Mouse (Mus musculus) Patski (cell line): ENCODE measurements around the gene Dera. TPM values are rescaled to one million over a fixed set of nuclear protein-coding genes. Genes with fewer than 3 reads are reported as not detected.

Experiments used
- ATAC-seq: fragments of 100-300 bp; one replicate; pipeline ENCODE4 v1.8.0; 2021
- CTCF ChIA-PET: fragments of 350-600 bp; sonication (Branson Sonifier 250); formaldehyde crosslinking; loops from one replicate; lab custom pipeline; 2022; ENCODE audit warnings: inconsistent platforms; lab: Charles Lee
- POLR2A ChIA-PET: fragments of 350-600 bp; sonication (Branson Sonifier 250); formaldehyde crosslinking; loops from one replicate; lab custom pipeline; 2022; ENCODE audit warnings: antibody characterized with exemption, inconsistent platforms; lab: Charles Lee
- DNase-seq: peaks from one replicate; pipeline ENCODE4 v3.0.0-alpha.2; 2011; ENCODE audit warnings: low read depth, low spot score
- H3K27me3 ChIP-seq: fragments of 371-371 bp; one replicate; pipeline ENCODE4 v1.5.1; 2021
- CTCF ChIP-seq: fragments of 100-300 bp; IDR thresholded peaks from one replicate; pipeline ENCODE4 v1.5.1; 2021
- in situ Hi-C: fragments of 300-500 bp; cut with MboI; formaldehyde crosslinking; loops from 3 replicates; pipeline ENCODE4 v1.11.1; 2018; ENCODE audit warnings: low pct_unique_long_range_greater_than_20kb, mixed read lengths
- polyA plus RNA-seq: library from polyadenylated mRNA; unstranded; gene quantifications from one replicate; pipeline ENCODE4 v1.2.3, GENCODE M21; 2021

Dera gene
- polyA plus RNA-seq, 1 experiment from 2014 or later, result 17.5 TPM

GRCm38 (mm10) chr6:137886210-137886979, 132.0 kb downstream of the Dera start:
- in situ Hi-C loops, result no loop called here
- no peak for ATAC-seq
- DNase-seq, result no peak
- ChIA-PET CTCF (no interaction called here), POLR2A (no interaction called here)
- peaks cover 13% of the 10 kb centered on the region for H3K27me3 ChIP-seq
- TF ChIP-seq CTCF, result no peak

- in situ Hi-C loops, result no loop called here
- ATAC-seq (no peak), DNase-seq (no peak)
- CTCF ChIA-PET, result no interaction called here
- peaks cover 13% of the 10 kb centered on the region for H3K27me3 ChIP-seq
- TF ChIP-seq CTCF, result no peak
- POLR2A ChIA-PET, result no interaction called here
Observed at GRCm38 (mm10) chr6:137887258-137887657, 132.9 kb downstream of the Dera start.

DNA sequence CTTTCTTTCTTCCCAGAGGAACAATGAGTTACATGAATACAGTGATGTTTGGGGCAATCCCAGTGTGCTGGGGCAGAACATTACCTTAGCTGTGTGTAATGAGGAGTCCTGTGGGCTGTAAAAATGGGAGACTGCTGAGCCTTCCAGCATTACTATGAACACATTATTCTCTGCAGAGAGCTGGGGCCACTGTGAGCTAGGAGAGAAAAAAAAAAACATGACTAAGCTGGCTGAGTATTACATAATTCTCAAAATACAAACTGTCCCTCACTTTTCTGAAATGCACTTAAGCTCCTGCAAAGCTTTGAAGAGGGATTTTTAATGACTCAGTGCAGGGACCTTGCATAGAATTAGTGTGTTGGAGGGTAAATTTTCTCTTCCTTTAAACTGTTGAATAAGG, 143.3 kb downstream of the Dera start:
- in situ Hi-C loops, result no loop called here
- ChIA-PET CTCF (no interaction called here), POLR2A (no interaction called here)
- peaks cover 19% of the 10 kb centered on the region for H3K27me3 ChIP-seq
- TF ChIP-seq CTCF, result no peak
- DNase-seq (no peak), ATAC-seq (no peak)

DNA sequence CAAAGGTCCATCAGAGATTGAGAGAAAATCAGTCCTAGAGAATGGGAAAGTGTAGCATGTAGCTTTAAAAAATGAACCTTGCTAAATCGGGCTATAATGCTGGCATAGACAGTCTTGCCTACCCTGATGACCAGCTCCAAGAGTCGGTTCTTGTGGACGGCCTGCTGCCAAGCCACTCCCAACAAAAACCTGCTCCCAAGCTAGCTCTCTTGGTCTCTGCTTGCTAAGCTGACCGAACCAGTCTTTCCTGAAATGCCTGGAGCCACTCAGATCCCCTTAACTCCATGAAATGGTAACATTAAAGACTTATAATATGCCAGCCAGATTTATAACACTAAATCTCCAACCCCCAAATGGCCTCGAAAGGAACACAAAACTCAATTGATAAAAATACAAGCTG, 146.9 kb downstream of the Dera start:
- ChIA-PET CTCF (no interaction called here), POLR2A (no interaction called here)
- ATAC-seq (no peak), DNase-seq (no peak)
- TF ChIP-seq CTCF, result no peak
- peaks cover 25% of the 10 kb centered on the region for H3K27me3 ChIP-seq
- in situ Hi-C loops, result no loop called here

Other genes starting within 250 kb of the Dera start
- 27.0 TPM for gene Eps8, start 99.7 kb upstream of the Dera start, polyA plus RNA-seq
- 142 TPM for gene Strap, start 19.5 kb upstream of the Dera start, polyA plus RNA-seq